Mouse (Mus musculus) bone marrow, adult 2 months (tissue): ENCODE data around the gene Fggy. TPM values are rescaled to one million over a fixed set of nuclear protein-coding genes. Genes with fewer than 3 reads are reported as not detected.

Experiments used
- H3K27ac ChIP-seq: fragments of 200-500 bp; 2 replicates; pipeline ENCODE4 v1.5.1; 2012; ENCODE audit warnings: low read depth, mild to moderate bottlenecking, control low read depth, inconsistent platforms, low read length; ENCODE audit not compliant: control insufficient read depth, poor library complexity, insufficient read depth
- H3K4me1 ChIP-seq: fragments of 200-500 bp; 2 replicates; pipeline ENCODE4 v1.6.1; 2011; ENCODE audit warnings: low read length; ENCODE audit not compliant: control insufficient read depth, insufficient read depth
- H3K4me3 ChIP-seq: fragments of 200-500 bp; replicated peaks from 2 replicates; pipeline ENCODE3; 2011; ENCODE audit warnings: mild to moderate bottlenecking, low read depth, low read length, control low read depth; ENCODE audit not compliant: control insufficient read depth
- CTCF ChIP-seq: fragments of 200-500 bp; IDR thresholded peaks from 2 replicates; pipeline ENCODE4 v1.5.1; 2011; ENCODE audit warnings: low read length, control low read depth; ENCODE audit not compliant: control insufficient read depth, insufficient read depth
- POLR2A ChIP-seq: fragments of 200-500 bp; IDR thresholded peaks from 2 replicates; pipeline ENCODE4 v1.6.1; 2011; ENCODE audit warnings: low read depth, mild to moderate bottlenecking, control low read depth, low read length, borderline replicate concordance; ENCODE audit not compliant: control insufficient read depth
- WGBS: fragments of 180-500 bp; shearing (Covaris S2); methylation state at CpG from one replicate; pipeline ENCODE4 v1.1.7; 2018; 5-methylcytosine and 5-hydroxymethylcytosine counted together
- polyA plus RNA-seq: library from polyadenylated mRNA; stranded (reverse); fragments of >200 nt; gene quantifications from 2 replicates; pipeline ENCODE4 v1.2.4, GENCODE M21; 2011; ENCODE audit warnings: low replicate concordance; ENCODE audit not compliant: missing spikeins, insufficient read depth, insufficient read length

Fggy gene
- polyA plus RNA-seq, 1 experiment: 6.5 TPM

DNA sequence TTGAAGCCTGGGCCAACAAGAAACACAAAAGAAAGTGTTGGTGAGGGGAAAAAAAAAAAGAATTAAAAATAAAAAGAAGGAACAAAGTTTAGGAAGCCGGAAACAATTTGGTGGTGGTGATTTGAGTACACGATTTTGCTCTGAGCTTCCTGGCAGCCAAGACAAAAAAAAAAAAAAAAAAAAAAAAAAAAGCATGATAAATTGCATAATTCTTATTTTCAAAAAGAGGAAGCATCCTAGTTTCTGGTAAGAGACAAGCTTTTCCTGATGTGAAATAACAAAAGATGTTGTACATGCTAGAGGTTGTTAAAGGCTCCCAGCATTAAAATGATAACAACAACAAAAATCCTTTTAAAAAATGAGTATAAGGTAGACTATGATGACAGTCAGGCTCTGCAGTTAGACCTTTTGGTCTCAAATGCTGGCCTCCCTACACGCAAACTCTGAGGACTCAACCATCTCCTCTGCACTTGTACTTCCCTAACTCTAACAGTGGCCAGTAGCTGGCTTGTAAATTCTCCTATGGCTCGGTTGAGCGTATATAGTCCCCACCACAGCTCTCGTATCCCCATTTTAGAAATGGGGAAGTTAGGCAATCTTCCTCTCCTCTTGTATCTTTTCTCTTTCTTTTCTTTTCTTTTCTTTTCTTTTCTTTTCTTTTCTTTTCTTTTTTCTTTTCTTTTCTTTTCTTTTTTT, 292.9 kb downstream of the Fggy start:
- H3K4me3 ChIP-seq: no peak overlapping the region
- WGBS: 4% methylated on average over 6 of the region's 6 CpGs
- H3K27ac ChIP-seq: peak overlapping the region; percentile 40; the same call in 1 of the 2 replicates
- peaks cover 4% of the 10 kb centered on the region for H3K4me1 ChIP-seq
- no peak for TF ChIP-seq CTCF
- no peak for TF ChIP-seq POLR2A

DNA sequence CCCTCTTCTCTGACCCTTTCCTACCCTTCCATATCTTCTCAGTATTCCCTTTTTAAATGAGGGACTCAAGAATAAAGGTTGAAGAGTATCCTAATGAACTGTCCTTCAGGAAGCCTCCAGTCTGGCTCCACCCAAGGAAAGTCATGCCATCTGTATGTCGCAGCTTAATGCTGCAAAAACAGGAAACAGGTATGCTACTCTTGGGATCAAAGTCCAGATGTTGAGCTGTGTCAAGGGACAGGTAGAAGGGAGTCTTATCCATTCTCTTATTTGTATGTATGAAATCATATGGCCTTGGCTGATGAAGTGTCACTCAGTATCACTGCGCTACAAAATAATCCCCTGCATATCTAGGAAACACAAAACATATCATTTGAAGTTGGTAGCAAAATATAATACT, 294.9 kb downstream of the Fggy start:
- Histone ChIP-seq H3K27ac (no peak overlapping the region), H3K4me1 (peaks cover 4% of the 10 kb centered on the region), H3K4me3 (no peak overlapping the region)
- WGBS: 66% methylated on average over 2 of the region's 2 CpGs
- no peak for TF ChIP-seq CTCF

DNA sequence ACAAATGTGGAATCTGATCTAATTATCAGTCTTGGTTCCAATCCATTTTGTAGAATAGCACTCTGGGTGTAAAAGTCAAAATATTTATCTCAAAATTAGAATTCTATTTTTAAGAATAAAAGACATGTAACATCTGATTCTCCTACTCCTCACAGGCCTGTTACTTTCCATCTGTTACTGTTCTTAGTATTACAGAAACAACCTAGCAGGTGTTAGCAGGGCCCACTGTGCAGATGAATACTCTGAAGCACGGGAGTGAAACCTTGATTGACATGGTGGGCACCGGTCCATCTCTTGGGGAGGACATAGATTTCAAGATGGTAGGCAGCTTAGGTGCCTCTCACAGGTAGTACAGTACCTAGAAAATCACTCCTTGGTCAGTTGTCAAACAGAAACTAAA, 298.7 kb downstream of the Fggy start:
- WGBS: 86% methylated on average over 2 of the region's 2 CpGs
- H3K4me3 ChIP-seq: no peak overlapping the region
- TF ChIP-seq CTCF (no peak), POLR2A (no peak)
- no peak overlapping the region for H3K27ac ChIP-seq
- H3K4me1 ChIP-seq: peaks cover 2% of the 10 kb centered on the region

DNA sequence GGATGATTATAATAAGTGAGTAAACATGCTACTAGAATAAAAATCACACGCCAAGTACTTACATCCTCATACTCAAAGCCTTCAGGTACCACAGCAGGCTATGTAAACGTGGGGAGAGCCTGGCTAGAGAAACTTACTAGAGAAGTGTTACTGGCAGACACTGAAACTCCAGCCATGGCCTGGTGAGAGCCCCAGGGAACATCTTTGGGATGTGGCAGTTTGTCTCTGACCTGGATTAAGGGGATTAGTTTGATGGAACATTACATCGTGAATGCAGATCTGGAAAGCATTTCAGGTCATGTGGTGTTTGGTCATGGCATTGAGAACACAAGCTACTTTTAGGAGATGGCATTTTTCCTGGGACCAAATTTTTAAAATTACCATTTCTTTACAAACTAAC, 303.3 kb downstream of the Fggy start:
- Histone ChIP-seq H3K27ac (no peak overlapping the region), H3K4me3 (no peak overlapping the region), H3K4me1 (no peaks in the 10 kb centered on the region; the same call in none of the 2 replicates)
- WGBS: 73% methylated on average over 3 of the region's 3 CpGs
- no peak for TF ChIP-seq CTCF
- no peak for TF ChIP-seq POLR2A

DNA sequence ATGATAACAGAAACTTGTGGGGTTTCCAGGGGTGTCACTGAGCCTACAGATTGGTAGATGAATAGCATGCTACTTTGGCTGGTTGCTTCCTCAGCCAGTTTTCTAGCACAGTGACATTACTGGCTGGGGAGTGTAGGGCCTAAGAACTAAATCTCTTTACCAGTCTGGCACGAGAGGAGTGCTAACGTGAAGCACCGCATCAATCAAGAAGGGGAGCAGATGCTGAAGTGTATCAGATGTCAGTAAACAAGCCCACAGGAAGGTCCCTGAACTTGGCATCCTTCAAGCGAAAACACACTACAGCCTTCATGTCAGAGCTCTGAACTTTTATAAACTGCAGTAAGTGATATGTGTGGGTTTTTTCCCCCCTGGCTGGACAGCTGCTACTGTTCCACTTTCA, 303.8 kb downstream of the Fggy start:
- Histone ChIP-seq H3K4me3 (no peak overlapping the region), H3K4me1 (no peaks in the 10 kb centered on the region; the same call in none of the 2 replicates), H3K27ac (no peak overlapping the region)
- WGBS: 76% methylated on average over 4 of the region's 4 CpGs
- TF ChIP-seq CTCF: no peak
- no peak for TF ChIP-seq POLR2A

DNA sequence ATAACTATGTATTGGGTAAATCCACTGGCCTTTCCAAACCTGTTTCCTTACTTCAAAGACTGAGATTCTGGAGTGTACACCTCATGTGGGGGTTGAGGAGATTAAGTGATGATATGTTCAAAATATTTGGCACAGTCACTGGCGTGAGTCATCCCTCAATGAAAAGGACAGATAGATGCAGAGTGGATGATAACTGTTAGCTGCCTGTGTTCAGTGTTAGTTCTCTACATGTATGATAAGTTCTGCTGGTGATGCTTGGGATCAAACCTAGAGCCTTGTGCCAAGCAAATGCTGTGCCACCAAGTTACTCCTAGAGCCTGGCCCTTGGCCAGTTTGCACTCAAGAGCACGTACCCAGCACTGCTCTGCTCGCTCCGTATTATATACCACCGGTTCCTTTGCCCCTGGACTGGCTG, 304.4 kb downstream of the Fggy start:
- no peak overlapping the region for H3K27ac ChIP-seq
- WGBS: 81% methylated on average over 5 of the region's 5 CpGs
- TF ChIP-seq CTCF: no peak
- no peak for TF ChIP-seq POLR2A
- H3K4me1 ChIP-seq: no peaks in the 10 kb centered on the region; the same call in none of the 2 replicates
- H3K4me3 ChIP-seq: no peak overlapping the region

DNA sequence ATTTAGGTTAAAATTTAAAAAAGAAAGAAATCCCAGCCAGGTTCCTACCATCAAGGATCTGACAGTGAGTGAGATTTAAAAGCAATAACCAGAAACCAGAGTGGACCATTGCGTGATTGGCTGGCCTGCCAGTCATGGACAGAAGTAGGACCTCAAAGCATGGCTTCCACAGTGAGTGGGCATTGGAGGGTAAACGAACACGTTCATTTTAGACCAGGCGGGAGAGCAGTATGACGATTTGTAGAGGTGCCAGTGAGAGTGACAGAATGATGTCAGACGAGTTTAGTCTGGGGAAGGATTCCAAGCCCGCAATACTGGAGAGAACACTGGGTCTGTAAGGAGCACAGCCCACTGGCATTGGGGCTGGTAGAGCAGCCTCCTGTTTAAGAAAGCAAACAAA, 305.0 kb downstream of the Fggy start:
- no peak overlapping the region for H3K27ac ChIP-seq
- peaks cover 2% of the 10 kb centered on the region for H3K4me1 ChIP-seq
- 89% methylated on average over 7 of the region's 7 CpGs for WGBS
- TF ChIP-seq POLR2A (no peak), CTCF (no peak)
- H3K4me3 ChIP-seq: no peak overlapping the region

DNA sequence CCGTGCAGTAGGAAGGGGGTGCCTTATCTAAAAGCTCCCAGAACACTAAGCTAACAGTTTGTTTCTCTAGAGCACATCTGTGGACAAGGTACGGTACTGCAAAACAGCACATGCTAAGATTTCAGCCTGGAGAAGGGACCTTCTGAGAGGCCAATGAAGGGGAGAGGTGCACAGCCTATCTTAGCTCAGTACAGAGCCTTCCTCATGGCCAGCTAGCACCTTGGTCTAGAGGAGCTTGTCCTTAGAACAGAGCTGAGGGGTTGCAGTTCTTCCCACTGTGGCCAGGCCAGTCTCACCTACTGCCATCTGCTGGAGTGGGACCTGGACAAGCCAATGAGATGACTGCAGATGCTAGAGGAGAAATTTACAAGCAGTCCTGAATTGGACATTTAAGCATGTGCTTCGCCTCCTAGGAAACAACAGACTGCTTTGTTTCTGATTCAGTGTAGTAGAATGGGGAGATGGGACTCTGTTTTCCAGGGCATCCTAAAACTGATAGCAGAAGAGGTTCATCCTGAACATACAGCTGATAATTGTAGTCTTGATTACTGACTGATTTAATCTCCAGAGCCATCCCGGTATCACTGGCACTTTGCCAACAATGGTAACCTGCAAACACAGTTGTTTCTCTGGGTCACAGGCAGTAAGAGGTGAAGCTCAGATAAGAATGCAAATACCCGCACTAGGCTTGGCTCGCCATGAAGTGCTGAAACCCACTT, 305.6 kb downstream of the Fggy start:
- Histone ChIP-seq H3K4me1 (peaks cover 2% of the 10 kb centered on the region), H3K4me3 (no peak overlapping the region), H3K27ac (no peak overlapping the region)
- TF ChIP-seq POLR2A (no peak), CTCF (0 out of 2 replicates have a peak, but pooled peaks have one; percentile 2)
- 51% methylated on average over 6 of the region's 6 CpGs for WGBS

DNA sequence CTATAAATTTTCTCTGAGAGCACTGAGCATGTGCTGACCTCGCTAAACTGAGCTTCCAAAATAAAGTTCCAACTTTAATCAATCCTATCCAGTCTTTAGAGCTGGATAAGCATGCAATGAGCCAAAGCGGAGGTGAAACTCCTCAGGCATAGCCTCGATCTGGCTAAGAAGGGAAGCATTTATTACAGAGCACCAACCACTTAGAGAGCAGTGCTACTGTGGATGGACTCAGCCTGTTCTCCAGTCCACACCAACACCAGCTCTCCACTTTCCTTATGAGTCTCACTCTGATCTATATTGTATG, 306.1 kb downstream of the Fggy start:
- Histone ChIP-seq H3K4me1 (peaks cover 2% of the 10 kb centered on the region), H3K4me3 (no peak overlapping the region), H3K27ac (no peak overlapping the region)
- no peak for TF ChIP-seq POLR2A
- WGBS: 75% methylated on average over 3 of the region's 3 CpGs
